In genomic region chr12:107085058-107085905, GRCm38 (mm10) we compare ENCODE assay signal across 9 mouse cellular contexts.
A peak's percentile ranks its signal among the peaks of the same experiment; 100 is the strongest.
DNase-seq lines count a peak whose midpoint lies in the region; ATAC-seq and TF ChIP-seq lines count a peak whose summit lies in the region.
"Had no signal": no experiment of that assay in that cellular context is flagged by ENCODE, and none has a peak within 500 bp of the region (broad histone marks: within the 10 kb centered on the region; RNA-seq: fewer than 3 reads in every experiment).

No protein-coding gene starts in this region.

- no peaks in the 10 kb centered on the region for H3K27me3 ChIP-seq in neural tube, embryonic 11.5 days (ENCODE audit: control insufficient read depth, insufficient read depth, low read length)
- no peaks in the 10 kb centered on the region for H3K27me3 ChIP-seq in forebrain, embryonic 12.5 days
- no peaks in the 10 kb centered on the region for H3K27me3 ChIP-seq in limb, embryonic 14.5 days (ENCODE audit: control insufficient read depth, insufficient read depth, low read length)

- no peaks in the 10 kb centered on the region for H3K9me3 ChIP-seq in neural tube, embryonic 11.5 days (ENCODE audit: control insufficient read depth, low read length)
- no peaks in the 10 kb centered on the region for H3K9me3 ChIP-seq in forebrain, embryonic 12.5 days
- H3K9me3 ChIP-seq in limb, embryonic 14.5 days (ENCODE audit: control insufficient read depth, low read length) = no peaks in the 10 kb centered on the region

- no peak overlapping the region; the same call in 1 of the 2 replicates for H3K9ac ChIP-seq in neural tube, embryonic 11.5 days (ENCODE audit: low read length)
- no peak overlapping the region for H3K9ac ChIP-seq in forebrain, embryonic 12.5 days
- H3K9ac ChIP-seq in limb, embryonic 14.5 days (ENCODE audit: low read depth, low read length, severe bottlenecking) = no peak overlapping the region

- no peak for TF ChIP-seq POLR2A in limb, embryonic 14.5 days (IDR thresholded peaks at IDR 0.05; ENCODE audit: borderline replicate concordance, extremely low read depth, insufficient read depth, insufficient read length)

- WGBS in neural tube, embryonic 11.5 days = 29% methylated on average over 14 of the region's 14 CpGs
- WGBS in forebrain, embryonic 12.5 days = 23% methylated on average over 14 of the region's 14 CpGs
- WGBS in limb, embryonic 14.5 days = 24% methylated on average over 14 of the region's 14 CpGs

- intact Hi-C loops in gastrocnemius, postnatal 36 days (cut with DNase I) = no loop called here

- no peak for DNase-seq in neural tube, embryonic 11.5 days (ENCODE audit: low spot score)
- no peak for DNase-seq in neural tube, embryonic 10.5 days (ENCODE audit: extremely low spot score, low spot score)
- peak; percentile 10 for DNase-seq in limb, embryonic 14.5 days (ENCODE audit: low spot score)
- no peak for DNase-seq in right cerebral cortex, postnatal 10 days (ENCODE audit: low spot score in 2 of 2)
- no peak for DNase-seq in gastrocnemius, postnatal 36 days
- DNase-seq: cerebellum, adult 8-10 months; gastrocnemius, postnatal 10 days had no signal

- ATAC-seq in neural tube, embryonic 11.5 days (ENCODE audit: insufficient read depth, low FRiP score, low TSS enrichment) = peak; percentile 43
- ATAC-seq in forebrain, embryonic 12.5 days (ENCODE audit: low FRiP score) = peak; percentile 33; the same call in 1 of the 2 replicates
- no peak for ATAC-seq in limb, embryonic 14.5 days (ENCODE audit: low FRiP score, low read depth)
- ATAC-seq in granulocyte monocyte progenitor cell, adult 5-6 weeks (replicated peaks; ENCODE audit: poor library complexity, severe bottlenecking) = no peak

- 0 out of 2 replicates have a peak overlapping the region, but pooled peaks have one; percentile 20 for H3K27ac ChIP-seq in neural tube, embryonic 11.5 days (ENCODE audit: low read depth, low read length)
- H3K27ac ChIP-seq in forebrain, embryonic 12.5 days = peak overlapping the region; percentile 83
- H3K27ac ChIP-seq in limb, embryonic 14.5 days (replicated peaks; ENCODE audit: low read depth, low read length) = no peak overlapping the region

- peaks cover 18% of the 10 kb centered on the region for H3K4me1 ChIP-seq in neural tube, embryonic 11.5 days (ENCODE audit: control insufficient read depth, insufficient read depth, low read length)
- H3K4me1 ChIP-seq in forebrain, embryonic 12.5 days = peaks cover 45% of the 10 kb centered on the region
- H3K4me1 ChIP-seq in limb, embryonic 14.5 days (ENCODE audit: control insufficient read depth, insufficient read depth, low read length) = peaks cover 16% of the 10 kb centered on the region

- H3K36me3 ChIP-seq in neural tube, embryonic 11.5 days (ENCODE audit: control insufficient read depth, insufficient read depth, low read length) = no peaks in the 10 kb centered on the region
- H3K36me3 ChIP-seq in forebrain, embryonic 12.5 days (replicated peaks) = no peaks in the 10 kb centered on the region
- no peaks in the 10 kb centered on the region for H3K36me3 ChIP-seq in limb, embryonic 14.5 days (ENCODE audit: control insufficient read depth, insufficient read depth, low read length)

- H3K4me3 ChIP-seq in neural tube, embryonic 11.5 days (ENCODE audit: low read depth, low read length) = no peak overlapping the region
- no peak overlapping the region for H3K4me3 ChIP-seq in forebrain, embryonic 12.5 days (replicated peaks)
- H3K4me3 ChIP-seq in limb, embryonic 14.5 days (replicated peaks; ENCODE audit: low read length) = no peak overlapping the region

- 0 out of 2 replicates have a peak overlapping the region, but pooled peaks have one; percentile 2 for H3K4me2 ChIP-seq in neural tube, embryonic 11.5 days (ENCODE audit: low read depth)
- H3K4me2 ChIP-seq in forebrain, embryonic 12.5 days = peak overlapping the region; percentile 30
- no peak overlapping the region for H3K4me2 ChIP-seq in limb, embryonic 14.5 days (replicated peaks; ENCODE audit: low read depth, low read length, severe bottlenecking)

Comparison
In these comparisons a context has a peak if more than half of its experiments do, and no peak if none do; other contexts are left out.
1. ATAC-seq: peak in neural tube, embryonic 11.5 days (single experiment) and forebrain, embryonic 12.5 days (single experiment); none in limb, embryonic 14.5 days (single experiment) and granulocyte monocyte progenitor cell, adult 5-6 weeks (single experiment).